Mouse (Mus musculus) bone marrow macrophage, adult 2 months (primary cell): ENCODE results near the gene Tacc2.

Source experiments
- CTCF ChIP-seq: IDR thresholded peaks from 2 replicates; pipeline ENCODE4 v1.5.1; 2012; ENCODE audit warnings: low read depth, mild to moderate bottlenecking, low read length, moderate library complexity
- POLR2A ChIP-seq: IDR thresholded peaks from 2 replicates; pipeline ENCODE4 v1.6.1; 2012; ENCODE audit warnings: mild to moderate bottlenecking, low read depth, low read length, borderline replicate concordance

- TF ChIP-seq POLR2A (no peak), CTCF (no peak)
Measured at GRCm38 (mm10) chr7:130698480-130698879, 121.2 kb downstream of the Tacc2 start.
